Mouse (Mus musculus) hindbrain, postnatal 0 days (tissue): ENCODE measurements around the gene Srsf6. TPM values are rescaled to one million over a fixed set of nuclear protein-coding genes. Genes with fewer than 3 reads are reported as not detected.
A peak's percentile ranks its signal among the peaks of the same experiment; 100 is the strongest.

Experiments
- ATAC-seq: fragments of 200-750 bp; cut with Nextera tagmentation; 2 replicates; pipeline ENCODE4 v1.8.0; 2017; ENCODE audit warnings: mild to moderate bottlenecking, moderate TSS enrichment, moderate library complexity
- DNase-seq: peaks from one replicate; pipeline ENCODE4 v3.0.0-alpha.2; 2015; ENCODE audit warnings: low spot score
- H3K27ac ChIP-seq: fragments of 300-500 bp; sonication (generic); 2 replicates; pipeline ENCODE4 v1.5.1; 2014; ENCODE audit warnings: mild to moderate bottlenecking
- H3K27me3 ChIP-seq: fragments of 300-500 bp; sonication (generic); 2 replicates; pipeline ENCODE4 v1.6.1; 2014; ENCODE audit warnings: low read length, mixed read lengths; ENCODE audit not compliant: insufficient read depth
- H3K36me3 ChIP-seq: fragments of 300-500 bp; sonication (generic); 2 replicates; pipeline ENCODE4 v1.6.1; 2014; ENCODE audit warnings: low read length, mixed read lengths; ENCODE audit not compliant: insufficient read depth
- H3K4me1 ChIP-seq: fragments of 300-500 bp; sonication (generic); 2 replicates; pipeline ENCODE4 v1.6.1; 2014; ENCODE audit warnings: antibody characterized with exemption, low read length, mixed read lengths; ENCODE audit not compliant: insufficient read depth
- H3K4me2 ChIP-seq: fragments of 300-500 bp; sonication (generic); 2 replicates; pipeline ENCODE4 v1.6.1; 2014; ENCODE audit warnings: low read depth, mild to moderate bottlenecking, low read length, moderate library complexity, mixed read lengths
- H3K4me3 ChIP-seq: fragments of 300-500 bp; sonication (generic); 2 replicates; pipeline ENCODE4 v1.5.1; 2014; ENCODE audit warnings: low read length
- H3K9ac ChIP-seq: fragments of 300-500 bp; sonication (generic); replicated peaks from 2 replicates; pipeline ENCODE4 v1.6.1; 2014; ENCODE audit warnings: mild to moderate bottlenecking, low read length, moderate library complexity, mixed read lengths
- H3K9me3 ChIP-seq: fragments of 300-500 bp; sonication (generic); 2 replicates; pipeline ENCODE4 v1.6.1; 2016; ENCODE audit warnings: low read length, mixed read lengths
- CTCF ChIP-seq: IDR thresholded peaks from 2 replicates; pipeline ENCODE4 v1.5.1; 2016; ENCODE audit warnings: antibody characterized with exemption, control low read depth, low read depth
- WGBS: fragments of 180-500 bp; shearing (Covaris S2); extraction: QIAGEN DNeasy Blood & Tissue Kit; methylation state at CpG from one replicate; pipeline ENCODE4 v1.1.7; 2014; 5-methylcytosine and 5-hydroxymethylcytosine counted together
- polyA plus RNA-seq: library from polyadenylated mRNA; unstranded; fragments of >200 nt; fragmentation: Nextera tagmentation; extraction: Ambion mirVana; gene quantifications from 2 replicates; pipeline ENCODE4 v1.2.1, GENCODE M21; 2015
- total RNA-seq: library from RNA; depleted of rRNA; stranded (reverse); fragments of >200 nt; gene quantifications from 2 replicates; pipeline ENCODE4 v1.2.3, GENCODE M21; 2014

Srsf6 gene
- total and polyA plus RNA-seq, 2 experiments from 2014 or later = 87.2 to 124 TPM

DNA sequence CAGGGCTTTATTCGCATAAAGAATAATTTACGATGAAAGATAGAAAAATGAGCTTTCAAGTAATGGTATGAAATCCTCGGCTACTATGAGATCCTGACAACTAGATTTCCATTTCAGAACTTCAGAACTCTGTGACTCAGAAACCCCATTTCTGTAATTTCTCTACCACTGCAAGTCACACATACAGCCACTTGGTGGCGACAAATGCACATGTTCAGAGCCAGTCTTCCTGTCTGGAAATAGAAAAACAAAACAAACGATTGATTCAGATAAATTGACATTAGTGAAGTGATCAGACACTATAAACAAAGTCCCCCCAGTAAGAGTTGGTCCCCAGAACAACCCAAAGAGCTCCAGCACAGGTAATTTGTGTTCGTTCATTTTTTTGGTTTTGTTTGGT lies 9.1 kb upstream of the Srsf6 start:
- WGBS = 16% methylated on average over 6 of the region's 6 CpGs
- peak; percentile 87 for TF ChIP-seq CTCF
- H3K4me1 ChIP-seq = no peaks in the 10 kb centered on the region
- no peak overlapping the region for H3K9ac ChIP-seq
- H3K4me3 ChIP-seq = no peak overlapping the region
- no peaks in the 10 kb centered on the region for H3K36me3 ChIP-seq
- no peaks in the 10 kb centered on the region for H3K9me3 ChIP-seq
- H3K4me2 ChIP-seq = no peak overlapping the region
- no peaks in the 10 kb centered on the region for H3K27me3 ChIP-seq
- peak; percentile 82 for DNase-seq
- no peak overlapping the region for H3K27ac ChIP-seq
- no peak for ATAC-seq

DNA sequence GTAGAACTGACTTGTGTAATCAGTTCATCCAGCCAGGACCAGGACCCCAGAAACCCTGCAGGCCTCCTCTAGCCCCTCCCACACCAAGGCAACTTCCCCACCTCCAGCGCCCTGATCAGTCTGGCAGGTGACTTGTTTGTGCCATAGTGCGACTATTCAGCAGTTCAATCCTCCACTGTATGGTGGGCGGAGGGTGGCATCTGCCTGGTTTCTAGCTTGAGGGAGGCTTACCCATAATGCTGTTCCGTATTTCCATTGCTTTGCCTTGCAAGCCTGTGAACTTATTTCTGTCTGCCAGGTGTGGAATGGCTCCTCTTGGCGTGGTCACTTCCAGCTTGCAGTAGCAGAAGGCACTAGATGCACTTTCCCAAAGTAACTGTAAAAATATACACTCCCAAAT lies 8.5 kb upstream of the Srsf6 start:
- Histone ChIP-seq H3K9ac (no peak overlapping the region), H3K36me3 (no peaks in the 10 kb centered on the region), H3K27ac (no peak overlapping the region), H3K4me1 (no peaks in the 10 kb centered on the region), H3K4me3 (no peak overlapping the region), H3K27me3 (no peaks in the 10 kb centered on the region), H3K4me2 (no peak overlapping the region), H3K9me3 (no peaks in the 10 kb centered on the region)
- no peak for TF ChIP-seq CTCF
- ATAC-seq (no peak), DNase-seq (no peak)
- 84% methylated on average over 5 of the region's 5 CpGs for WGBS

DNA sequence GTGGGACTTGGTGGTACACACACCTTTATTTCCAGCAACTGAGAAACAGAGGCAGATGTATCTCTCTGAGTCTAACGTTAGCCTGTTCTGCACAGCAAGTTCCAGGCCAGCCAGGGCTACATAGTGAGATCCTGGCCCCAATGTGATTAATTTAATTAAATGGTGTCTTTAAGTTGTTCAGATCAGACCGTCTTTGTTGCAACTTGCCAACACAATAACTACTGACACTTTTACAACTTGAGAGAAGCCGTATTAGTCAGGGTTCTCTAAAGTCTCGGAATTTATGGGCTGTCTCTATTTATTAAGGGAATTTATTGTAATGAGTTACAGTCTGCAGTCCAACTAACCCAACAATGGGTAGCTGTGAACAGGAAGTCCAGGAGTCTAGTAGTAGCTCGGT lies 7.2 kb upstream of the Srsf6 start:
- TF ChIP-seq CTCF = no peak
- Histone ChIP-seq H3K9me3 (no peaks in the 10 kb centered on the region), H3K4me3 (no peak overlapping the region), H3K9ac (no peak overlapping the region), H3K4me1 (no peaks in the 10 kb centered on the region), H3K27ac (no peak overlapping the region), H3K4me2 (no peak overlapping the region), H3K36me3 (no peaks in the 10 kb centered on the region), H3K27me3 (no peaks in the 10 kb centered on the region)
- DNase-seq = no peak
- 67% methylated on average over 5 of the region's 5 CpGs for WGBS
- ATAC-seq = no peak

DNA sequence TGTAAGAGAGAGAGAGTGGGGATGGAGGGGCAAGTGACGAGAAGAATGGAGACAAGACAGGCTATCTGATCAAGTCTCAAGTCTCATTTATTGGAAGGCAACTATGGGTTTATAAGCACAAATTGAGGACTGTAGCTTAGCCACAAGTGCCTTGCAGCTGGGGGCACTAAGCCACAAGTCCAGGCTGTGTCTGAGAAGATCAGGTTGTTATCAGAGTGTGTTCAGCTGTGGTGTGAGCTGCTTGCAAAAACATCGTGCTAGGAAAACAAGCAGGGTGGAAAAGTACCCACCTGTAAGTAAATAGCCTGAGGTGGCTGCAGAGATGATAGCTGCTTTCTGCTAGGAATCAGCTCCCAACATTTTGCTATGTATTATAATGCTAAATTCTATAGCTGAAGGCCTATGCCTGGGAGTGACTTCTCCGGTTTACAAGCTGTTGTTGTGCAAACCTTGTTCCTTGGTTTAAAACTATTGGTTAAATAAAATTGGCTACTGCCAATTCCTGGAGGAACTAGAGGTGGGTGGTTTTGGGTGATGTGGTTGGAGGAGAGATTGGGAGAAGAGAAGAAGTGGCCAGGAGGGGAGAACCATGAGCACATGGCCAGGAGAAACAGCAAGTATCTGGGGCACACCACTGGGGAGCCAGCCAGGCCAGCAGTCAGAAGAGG lies 3.3 kb upstream of the Srsf6 start:
- Histone ChIP-seq H3K9me3 (no peaks in the 10 kb centered on the region), H3K27me3 (no peaks in the 10 kb centered on the region), H3K27ac (no peak overlapping the region), H3K4me1 (peaks cover 5% of the 10 kb centered on the region), H3K4me2 (no peak overlapping the region), H3K9ac (no peak overlapping the region), H3K36me3 (peaks cover under 1% of the 10 kb centered on the region; the same call in 1 of the 2 replicates), H3K4me3 (no peak overlapping the region)
- WGBS = 71% methylated on average over 3 of the region's 3 CpGs
- no peak for DNase-seq
- no peak for TF ChIP-seq CTCF
- no peak for ATAC-seq

DNA sequence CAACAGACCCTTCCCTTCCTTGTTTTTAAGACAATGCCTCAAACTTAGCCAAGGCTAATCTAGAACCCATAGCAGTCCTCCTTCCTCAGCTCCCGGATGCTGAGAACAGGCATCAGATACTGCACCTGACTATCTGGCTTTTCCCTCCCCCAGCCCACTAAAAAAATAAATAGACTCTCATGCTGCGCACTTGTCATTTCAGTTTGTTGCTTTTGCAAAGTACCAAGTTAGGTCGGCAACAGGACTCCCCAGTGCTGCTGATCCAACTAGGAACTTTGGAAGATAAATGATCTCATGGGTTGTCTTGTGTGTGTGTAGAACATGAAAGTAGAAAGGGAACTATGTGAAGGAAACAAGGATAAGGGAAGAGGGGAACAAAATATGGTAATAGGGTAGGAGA lies 1.6 kb upstream of the Srsf6 start:
- H3K27me3 ChIP-seq = no peaks in the 10 kb centered on the region
- ATAC-seq (no peak), DNase-seq (no peak)
- H3K4me1 ChIP-seq = peaks cover 7% of the 10 kb centered on the region
- no peak overlapping the region for H3K4me3 ChIP-seq
- H3K36me3 ChIP-seq = peaks cover 17% of the 10 kb centered on the region
- H3K9ac ChIP-seq = no peak overlapping the region
- 82% methylated on average over 3 of the region's 3 CpGs for WGBS
- no peak overlapping the region for H3K27ac ChIP-seq
- no peak overlapping the region for H3K4me2 ChIP-seq
- H3K9me3 ChIP-seq = no peaks in the 10 kb centered on the region
- no peak for TF ChIP-seq CTCF

DNA sequence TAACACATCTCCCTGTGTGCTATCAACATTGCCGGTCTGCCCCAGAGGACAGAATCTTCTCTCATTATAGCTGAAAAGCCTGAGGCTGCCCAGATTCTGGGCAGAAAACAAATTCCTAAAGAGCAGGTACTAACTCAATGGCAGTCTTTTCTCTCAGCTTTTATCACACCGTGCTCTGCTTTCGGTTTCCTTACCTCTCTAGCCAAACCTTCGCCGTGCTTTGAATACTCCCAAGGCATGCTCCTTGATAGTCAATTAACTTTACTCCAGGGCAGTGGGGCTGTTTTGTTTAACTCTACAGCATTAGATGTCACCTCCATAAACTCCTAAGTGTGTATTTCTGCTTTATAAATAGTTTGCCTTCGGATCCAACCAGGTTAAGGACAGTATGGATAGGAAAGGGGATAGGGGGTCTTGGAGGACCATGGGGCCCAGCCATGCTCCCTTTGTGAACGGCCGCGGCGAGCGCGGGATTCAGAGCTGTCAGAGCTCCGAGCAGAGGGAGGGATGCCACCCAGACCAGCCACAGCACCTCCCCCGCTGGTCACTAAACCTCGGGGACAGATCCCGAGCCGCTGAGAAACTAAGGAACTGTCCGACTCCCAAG lies 709 bp upstream of the Srsf6 start:
- Histone ChIP-seq H3K9ac (peak overlapping the region; percentile 100), H3K9me3 (no peaks in the 10 kb centered on the region), H3K4me3 (peak overlapping the region; percentile 96), H3K36me3 (peaks cover 22% of the 10 kb centered on the region), H3K27ac (peak overlapping the region; percentile 100), H3K27me3 (no peaks in the 10 kb centered on the region), H3K4me1 (peaks cover 7% of the 10 kb centered on the region), H3K4me2 (peak overlapping the region; percentile 88)
- ATAC-seq = no peak
- no peak for TF ChIP-seq CTCF
- WGBS = under 1% methylated on average over 18 of the region's 18 CpGs
- DNase-seq = no peak
